Mouse (Mus musculus) intestine, embryonic 14.5 days (tissue): ENCODE data around the gene Kcnb1. TPM values are rescaled to one million over a fixed set of nuclear protein-coding genes. Genes with fewer than 3 reads are reported as not detected.

ENCODE experiments used
- ATAC-seq: fragments of 200-750 bp; cut with Nextera tagmentation; replicated peaks from 2 replicates; pipeline ENCODE4 v1.8.0; 2017; ENCODE audit warnings: low read depth, moderate number of reproducible peaks, moderate TSS enrichment, moderate library complexity; ENCODE audit not compliant: low FRiP score, low TSS enrichment
- DNase-seq: peaks from one replicate; pipeline ENCODE4 v3.0.0-alpha.2; 2018; ENCODE audit warnings: low spot score
- H3K27ac ChIP-seq: fragments of 300-500 bp; sonication (generic); 2 replicates; pipeline ENCODE4 v1.5.1; 2014; ENCODE audit warnings: low read depth, mild to moderate bottlenecking, control low read depth
- H3K27me3 ChIP-seq: fragments of 300-500 bp; sonication (generic); replicated peaks from 2 replicates; pipeline ENCODE4 v1.6.1; 2014; ENCODE audit warnings: low read length, control low read depth; ENCODE audit not compliant: control insufficient read depth, insufficient read depth
- H3K36me3 ChIP-seq: fragments of 300-500 bp; sonication (generic); 2 replicates; pipeline ENCODE4 v1.6.1; 2014; ENCODE audit warnings: low read length, control low read depth; ENCODE audit not compliant: control insufficient read depth, insufficient read depth
- H3K4me1 ChIP-seq: fragments of 300-500 bp; sonication (generic); replicated peaks from 2 replicates; pipeline ENCODE4 v1.6.1; 2014; ENCODE audit warnings: low read length, control low read depth, mixed read lengths; ENCODE audit not compliant: control insufficient read depth, insufficient read depth
- H3K4me2 ChIP-seq: fragments of 300-500 bp; sonication (generic); 2 replicates; pipeline ENCODE4 v1.6.1; 2014; ENCODE audit warnings: low read length
- H3K4me3 ChIP-seq: fragments of 300-500 bp; sonication (generic); 2 replicates; pipeline ENCODE4 v1.5.1; 2014; ENCODE audit warnings: low read depth, low read length, control low read depth, mixed read lengths
- H3K9ac ChIP-seq: fragments of 300-500 bp; sonication (generic); 2 replicates; pipeline ENCODE4 v1.6.1; 2014; ENCODE audit warnings: mild to moderate bottlenecking, low read length
- H3K9me3 ChIP-seq: fragments of 300-500 bp; sonication (generic); 2 replicates; pipeline ENCODE4 v1.6.1; 2016; ENCODE audit warnings: low read length, control low read depth; ENCODE audit not compliant: control insufficient read depth
- WGBS: fragments of 180-500 bp; shearing (Covaris S2); extraction: QIAGEN DNeasy Blood & Tissue Kit; methylation state at CpG from one replicate; pipeline ENCODE4 v1.1.7; 2014; 5-methylcytosine and 5-hydroxymethylcytosine counted together
- polyA plus RNA-seq: library from polyadenylated mRNA; unstranded; fragments of >200 nt; fragmentation: Nextera tagmentation; extraction: Ambion mirVana; gene quantifications from 2 replicates; pipeline ENCODE4 v1.2.1, GENCODE M21; 2014

Gene Kcnb1
- polyA plus RNA-seq, 1 experiment from 2014 or later: 1.9 TPM

DNA sequence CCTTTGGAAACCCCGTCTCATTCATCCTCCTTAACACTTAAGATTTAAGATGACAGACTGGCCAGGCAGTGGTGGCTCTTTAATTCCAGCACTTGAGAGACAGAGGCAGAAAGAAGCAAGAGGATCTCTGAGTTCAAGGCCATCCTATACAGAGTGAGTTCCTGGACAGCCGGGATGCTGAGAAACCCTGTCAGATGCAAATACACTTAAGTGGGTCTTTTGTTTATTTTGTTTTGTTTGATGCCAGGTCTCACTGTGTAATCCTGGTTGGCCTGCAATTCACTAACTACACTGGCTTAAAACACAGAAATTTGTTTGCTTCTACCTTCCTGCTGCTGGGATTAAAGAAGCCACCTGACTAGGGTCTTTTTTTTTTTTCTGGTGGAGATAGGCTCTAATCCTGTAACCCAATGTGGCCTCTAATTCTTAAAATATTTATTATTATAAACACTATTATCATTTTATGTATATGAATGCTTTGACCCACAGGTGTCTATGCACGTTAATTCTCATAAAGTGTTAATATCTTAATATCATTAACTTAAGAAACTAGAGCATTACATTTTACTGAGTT is 131.1 kb downstream of the Kcnb1 start:
- no peaks in the 10 kb centered on the region for H3K9me3 ChIP-seq
- 52% methylated on average over 3 of the region's 3 CpGs for WGBS
- H3K4me1 ChIP-seq: peaks cover 12% of the 10 kb centered on the region
- H3K36me3 ChIP-seq: peaks cover 49% of the 10 kb centered on the region
- H3K4me2 ChIP-seq: no peak overlapping the region
- no peak overlapping the region for H3K9ac ChIP-seq
- ATAC-seq (no peak), DNase-seq (no peak)
- H3K27me3 ChIP-seq: no peaks in the 10 kb centered on the region
- no peak overlapping the region for H3K27ac ChIP-seq
- no peak overlapping the region for H3K4me3 ChIP-seq

DNA sequence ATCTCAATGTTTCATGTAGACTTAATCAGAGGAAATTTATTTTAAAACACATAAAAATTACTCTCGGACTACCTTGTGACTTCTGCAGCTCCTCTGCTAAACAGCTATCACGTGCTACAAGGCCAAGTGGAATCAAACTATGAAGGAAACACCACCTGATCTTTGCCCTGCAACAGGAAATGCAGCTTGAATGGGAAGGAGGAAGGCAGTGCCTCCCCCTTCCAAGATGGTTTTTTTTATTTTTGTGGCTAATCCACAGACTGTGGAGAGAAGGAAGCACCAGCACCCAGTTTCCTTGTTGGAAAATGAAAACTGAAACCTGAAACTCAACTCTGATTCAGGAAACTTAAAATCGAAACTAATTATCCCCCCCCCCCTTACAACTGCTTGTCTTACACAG is 131.8 kb downstream of the Kcnb1 start:
- H3K9ac ChIP-seq: no peak overlapping the region
- WGBS: 60% methylated on average over 3 of the region's 3 CpGs
- H3K4me1 ChIP-seq: peaks cover 12% of the 10 kb centered on the region
- no peaks in the 10 kb centered on the region for H3K9me3 ChIP-seq
- no peak overlapping the region for H3K4me3 ChIP-seq
- H3K27me3 ChIP-seq: no peaks in the 10 kb centered on the region
- H3K4me2 ChIP-seq: no peak overlapping the region
- ATAC-seq (no peak), DNase-seq (no peak)
- H3K27ac ChIP-seq: no peak overlapping the region
- H3K36me3 ChIP-seq: peaks cover 51% of the 10 kb centered on the region

DNA sequence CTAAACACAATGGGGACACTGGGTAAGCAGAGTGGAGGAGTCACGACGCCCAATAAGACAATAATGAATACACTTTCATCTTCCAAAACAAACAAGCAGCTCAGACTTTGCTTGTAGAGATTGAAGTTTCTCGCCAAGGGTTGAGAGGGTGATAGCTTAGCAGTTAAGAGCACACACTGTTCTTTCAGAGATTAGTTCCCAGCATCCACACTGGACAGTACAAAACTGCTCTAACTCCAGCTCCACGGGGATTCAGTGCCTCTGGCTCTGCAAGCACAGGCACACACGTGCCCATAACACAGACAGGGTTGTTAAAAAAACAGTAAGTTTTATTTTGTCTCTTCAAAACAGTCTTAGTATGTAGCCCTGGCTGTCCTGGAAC is 133.0 kb downstream of the Kcnb1 start:
- ATAC-seq (no peak), DNase-seq (no peak)
- Histone ChIP-seq H3K27me3 (no peaks in the 10 kb centered on the region), H3K4me3 (no peak overlapping the region), H3K27ac (no peak overlapping the region), H3K4me1 (peaks cover 12% of the 10 kb centered on the region), H3K4me2 (no peak overlapping the region), H3K9me3 (no peaks in the 10 kb centered on the region), H3K9ac (no peak overlapping the region), H3K36me3 (peaks cover 56% of the 10 kb centered on the region)
- WGBS: 82% methylated on average over 5 of the region's 5 CpGs

DNA sequence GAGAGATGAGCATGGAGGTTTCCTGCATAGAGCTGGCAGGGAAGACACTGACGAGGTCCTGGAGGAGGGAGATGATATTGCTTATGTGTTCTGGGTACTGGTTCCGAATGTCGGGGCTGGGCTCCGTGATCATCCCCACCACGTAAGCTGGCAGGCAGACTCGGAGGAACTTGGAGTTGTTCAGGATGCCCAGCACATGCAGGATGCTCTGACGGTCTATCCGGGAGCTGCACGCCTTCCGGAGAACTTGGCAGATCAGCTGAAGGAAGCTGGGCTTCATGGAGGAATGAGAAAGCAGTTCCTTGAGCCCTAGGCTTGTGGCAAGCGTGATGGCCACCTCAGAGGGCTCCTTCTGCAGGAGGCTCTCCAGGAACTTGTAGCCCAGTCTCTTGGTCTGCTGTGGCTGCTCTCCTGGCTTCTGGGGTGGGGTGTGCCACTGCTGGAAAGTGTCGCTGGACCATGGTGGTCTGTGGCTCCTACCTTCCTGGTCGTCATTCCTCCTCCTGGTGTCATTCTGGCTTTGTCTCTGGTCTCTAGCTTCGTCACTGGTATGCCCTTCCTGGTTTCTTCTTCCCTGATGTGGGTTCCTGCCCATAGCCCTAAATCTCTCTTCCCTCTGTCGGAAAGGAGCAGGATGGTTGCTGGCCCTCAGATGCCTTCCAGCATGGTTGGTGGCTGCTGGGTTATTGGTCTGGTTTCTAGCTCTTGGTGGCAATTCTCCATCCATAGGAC is 133.6 kb downstream of the Kcnb1 start:
- no peaks in the 10 kb centered on the region for H3K27me3 ChIP-seq
- no peak overlapping the region for H3K9ac ChIP-seq
- no peak overlapping the region for H3K27ac ChIP-seq
- WGBS: 94% methylated on average over 15 of the region's 15 CpGs
- DNase-seq (no peak), ATAC-seq (no peak)
- peaks cover 57% of the 10 kb centered on the region for H3K36me3 ChIP-seq
- no peak overlapping the region for H3K4me2 ChIP-seq
- no peaks in the 10 kb centered on the region for H3K9me3 ChIP-seq
- peaks cover 6% of the 10 kb centered on the region for H3K4me1 ChIP-seq
- no peak overlapping the region for H3K4me3 ChIP-seq

DNA sequence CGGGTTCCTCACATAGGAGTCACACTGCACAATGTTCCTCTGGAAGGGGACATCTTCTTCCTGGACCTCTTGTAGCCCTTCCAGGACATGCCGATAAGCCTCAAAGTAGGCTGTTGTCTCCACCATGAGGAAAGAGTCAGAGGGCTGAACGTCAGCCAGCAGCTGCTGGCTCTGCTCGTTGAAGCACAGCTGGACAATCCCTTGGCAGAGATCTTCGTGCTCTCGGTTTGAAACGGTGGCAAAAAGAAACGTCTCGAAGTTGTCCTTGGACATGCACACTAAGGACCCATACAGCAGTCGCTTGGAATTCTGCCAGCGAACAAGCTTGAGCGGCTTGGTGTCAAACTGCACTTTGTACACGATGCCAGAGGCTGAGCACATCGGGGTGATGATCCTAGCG is 134.6 kb downstream of the Kcnb1 start:
- H3K4me3 ChIP-seq: no peak overlapping the region
- H3K4me1 ChIP-seq: no peaks in the 10 kb centered on the region
- peaks cover 61% of the 10 kb centered on the region for H3K36me3 ChIP-seq
- H3K4me2 ChIP-seq: no peak overlapping the region
- H3K9me3 ChIP-seq: no peaks in the 10 kb centered on the region
- no peak for DNase-seq
- no peak overlapping the region for H3K9ac ChIP-seq
- no peaks in the 10 kb centered on the region for H3K27me3 ChIP-seq
- ATAC-seq: no peak
- H3K27ac ChIP-seq: no peak overlapping the region
- 87% methylated on average over 15 of the region's 15 CpGs for WGBS

DNA sequence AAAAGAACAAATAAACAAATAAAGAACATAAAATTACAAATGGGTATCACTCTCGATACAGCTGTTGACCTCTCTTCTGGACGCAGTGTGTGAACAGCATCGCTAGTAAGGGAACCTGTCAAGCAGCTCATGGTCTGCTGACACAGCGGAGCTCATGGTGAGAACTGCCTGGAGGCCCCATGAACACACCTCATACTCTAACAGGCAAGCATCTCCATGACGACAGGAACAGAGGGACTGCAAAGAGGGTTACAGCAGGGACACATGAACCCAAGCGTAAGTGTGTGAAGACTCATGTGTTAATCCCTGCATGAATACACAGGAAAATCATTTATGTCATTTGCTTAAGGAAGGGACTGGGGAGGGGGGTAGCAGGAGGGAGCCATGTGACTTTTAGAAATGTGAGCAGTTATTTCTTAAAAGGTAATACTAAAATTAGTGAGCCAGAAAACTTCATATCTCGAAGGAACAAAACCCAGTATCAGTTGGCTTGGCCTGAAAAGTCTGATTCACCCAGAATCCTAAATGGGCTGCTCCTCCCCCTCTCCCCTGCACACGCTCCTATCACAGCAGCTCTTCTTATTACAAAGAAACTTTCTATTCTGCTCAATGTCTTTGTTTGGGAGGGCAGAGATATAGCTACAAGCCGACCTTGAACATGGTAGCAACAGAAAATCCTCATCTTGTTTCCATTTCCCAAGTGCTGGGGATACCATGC is 136.7 kb downstream of the Kcnb1 start:
- Histone ChIP-seq H3K27ac (no peak overlapping the region), H3K27me3 (no peaks in the 10 kb centered on the region), H3K4me3 (no peak overlapping the region), H3K9me3 (no peaks in the 10 kb centered on the region), H3K36me3 (peaks cover 71% of the 10 kb centered on the region), H3K9ac (no peak overlapping the region), H3K4me1 (no peaks in the 10 kb centered on the region), H3K4me2 (no peak overlapping the region)
- no peak for DNase-seq
- no peak for ATAC-seq
- 78% methylated on average over 9 of the region's 9 CpGs for WGBS

DNA sequence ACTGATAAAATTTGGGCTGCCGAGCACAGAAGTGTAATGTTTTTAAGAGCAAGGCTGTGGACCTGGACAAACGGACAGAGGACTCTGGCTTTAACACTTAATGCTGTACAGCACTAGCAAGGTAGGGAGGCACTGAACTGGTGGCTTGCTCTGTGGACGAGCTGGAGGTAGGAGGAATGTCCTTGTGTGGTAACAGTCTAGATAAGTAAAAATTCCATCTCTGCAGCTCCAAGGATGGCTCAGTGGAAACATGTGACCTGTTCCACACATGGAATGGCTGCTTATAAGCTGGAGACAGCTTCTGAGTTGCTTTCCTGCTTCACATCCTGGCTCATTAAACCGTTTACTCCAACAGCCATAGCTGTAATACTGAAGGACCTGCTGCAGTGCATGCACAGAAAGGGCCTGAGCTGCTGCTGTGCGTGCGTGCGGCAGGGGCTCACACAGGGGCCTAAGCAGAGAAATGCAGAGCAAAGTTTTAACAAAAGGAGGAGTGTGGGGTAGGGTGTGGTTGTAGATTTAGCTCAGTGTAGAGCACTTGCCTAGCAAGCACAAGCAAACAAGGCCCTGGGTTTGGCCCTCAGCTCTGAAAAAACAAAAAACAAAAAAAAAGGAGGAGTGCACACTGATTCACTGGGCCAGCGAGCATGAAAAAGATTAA is 141.1 kb downstream of the Kcnb1 start:
- Histone ChIP-seq H3K27me3 (no peaks in the 10 kb centered on the region), H3K9me3 (no peaks in the 10 kb centered on the region), H3K9ac (no peak overlapping the region), H3K4me2 (no peak overlapping the region), H3K27ac (no peak overlapping the region), H3K4me1 (no peaks in the 10 kb centered on the region), H3K36me3 (peaks cover 71% of the 10 kb centered on the region), H3K4me3 (no peak overlapping the region)
- no peak for ATAC-seq
- WGBS: 82% methylated on average over 8 of the region's 8 CpGs
- no peak for DNase-seq

DNA sequence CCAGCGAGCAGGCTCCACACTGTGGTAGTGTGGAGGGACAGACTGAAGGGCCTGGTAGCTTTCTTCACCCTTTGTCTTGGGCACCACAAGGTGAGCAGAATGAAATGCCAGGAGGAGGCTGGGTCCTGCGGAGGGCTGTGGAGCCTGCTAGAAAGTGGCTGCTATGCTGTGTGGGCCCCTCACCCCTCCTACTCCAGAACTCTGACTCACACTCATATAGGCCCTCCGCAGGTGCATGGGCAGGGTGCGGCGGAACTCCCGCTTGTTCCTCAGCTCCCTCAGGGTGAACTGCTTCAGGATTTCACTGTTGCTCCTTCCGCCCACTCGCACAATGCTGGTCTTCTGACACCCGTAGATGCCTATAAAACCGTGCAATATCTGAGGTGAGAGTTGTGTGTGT is 141.7 kb downstream of the Kcnb1 start:
- 95% methylated on average over 10 of the region's 10 CpGs for WGBS
- Histone ChIP-seq H3K27me3 (no peaks in the 10 kb centered on the region), H3K4me3 (no peak overlapping the region), H3K4me1 (no peaks in the 10 kb centered on the region), H3K27ac (no peak overlapping the region), H3K4me2 (no peak overlapping the region), H3K9ac (no peak overlapping the region), H3K9me3 (no peaks in the 10 kb centered on the region), H3K36me3 (peaks cover 75% of the 10 kb centered on the region)
- ATAC-seq: no peak
- no peak for DNase-seq
